Mouse (Mus musculus): ENCODE measurements around the gene Epn1. TPM values are rescaled to one million over a fixed set of nuclear protein-coding genes. Genes with fewer than 3 reads are reported as not detected.

Epn1 gene
- 1.4 TPM for polyA plus RNA-seq (2014; fragmentation: Illumina TruSeq; extraction: RNeasy Lipid Tissue Mini Kit (QIAGEN cat#74804))

GRCm38 (mm10) chr7:5080010-5080751, at the start of gene Epn1:
Gene Epn1, plus strand, starts transcription at chr7:5080235.

GRCm38 (mm10) chr7:5033818-5034217, 46.2 kb upstream of the Epn1 start, which contains the start of gene 4632433K11Rik:
Gene 4632433K11Rik, plus strand, starts transcription at chr7:5034118.

GRCm38 (mm10) chr7:5038109-5038732, 41.8 kb upstream of the Epn1 start, which contains the start of gene Zfp784:
Gene Zfp784, minus strand, starts transcription at chr7:5038446.

GRCm38 (mm10) chr7:5051193-5052192, 28.5 kb upstream of the Epn1 start, which contains the start of gene Zfp580:
Gene Zfp580, plus strand, starts transcription at chr7:5051538.

GRCm38 (mm10) chr7:5061774-5062359, 18.2 kb upstream of the Epn1 start, which contains the start of gene U2af2:
Gene U2af2, plus strand, starts transcription at chr7:5062143.

GRCm38 (mm10) chr7:5116850-5117249, 36.8 kb downstream of the Epn1 start, which contains the start of gene Rfpl4:
Gene Rfpl4, minus strand, starts transcription at chr7:5116950.

GRCm38 (mm10) chr7:5125549-5126406, 45.7 kb downstream of the Epn1 start, which contains the start of gene Rasl2-9:
Gene Rasl2-9, minus strand, starts transcription at chr7:5125950.

Other genes with a start within 250 kb of the Epn1 start
- gene Shisa7, start 235.5 kb upstream of the Epn1 start, polyA plus RNA-seq (2014; fragmentation: Illumina TruSeq; extraction: RNeasy Lipid Tissue Mini Kit (QIAGEN cat#74804)), result 0.57 TPM
- 1.9 TPM for gene Isoc2b, start 210.0 kb upstream of the Epn1 start, polyA plus RNA-seq (2014; fragmentation: Illumina TruSeq; extraction: RNeasy Lipid Tissue Mini Kit (QIAGEN cat#74804))
- 1.7 TPM for gene Isoc2a, start 203.1 kb upstream of the Epn1 start, polyA plus RNA-seq (2014; fragmentation: Illumina TruSeq; extraction: RNeasy Lipid Tissue Mini Kit (QIAGEN cat#74804))
- gene Gm36210, start 173.7 kb upstream of the Epn1 start, polyA plus RNA-seq (2014; fragmentation: Illumina TruSeq; extraction: RNeasy Lipid Tissue Mini Kit (QIAGEN cat#74804)), result not detected
- gene Zfp628, start 165.0 kb upstream of the Epn1 start, polyA plus RNA-seq (2014; fragmentation: Illumina TruSeq; extraction: RNeasy Lipid Tissue Mini Kit (QIAGEN cat#74804)), result not detected
- gene Nat14, start 158.2 kb upstream of the Epn1 start, polyA plus RNA-seq (2014; fragmentation: Illumina TruSeq; extraction: RNeasy Lipid Tissue Mini Kit (QIAGEN cat#74804)), result 0.57 TPM
- gene Ssc5d, start 154.4 kb upstream of the Epn1 start, polyA plus RNA-seq (2014; fragmentation: Illumina TruSeq; extraction: RNeasy Lipid Tissue Mini Kit (QIAGEN cat#74804)), result 0.14 TPM
- 0.40 TPM for gene Sbk2, start 115.8 kb upstream of the Epn1 start, polyA plus RNA-seq (2014; fragmentation: Illumina TruSeq; extraction: RNeasy Lipid Tissue Mini Kit (QIAGEN cat#74804))
- 0.51 TPM for gene Sbk3, start 109.1 kb upstream of the Epn1 start, polyA plus RNA-seq (2014; fragmentation: Illumina TruSeq; extraction: RNeasy Lipid Tissue Mini Kit (QIAGEN cat#74804))
- gene Zfp579, start 84.1 kb upstream of the Epn1 start, polyA plus RNA-seq (2014; fragmentation: Illumina TruSeq; extraction: RNeasy Lipid Tissue Mini Kit (QIAGEN cat#74804)), result 16.0 TPM
- gene Zfp524, start 65.8 kb upstream of the Epn1 start, polyA plus RNA-seq (2014; fragmentation: Illumina TruSeq; extraction: RNeasy Lipid Tissue Mini Kit (QIAGEN cat#74804)), result not detected
- 22.1 TPM for gene Fiz1, start 65.5 kb upstream of the Epn1 start, polyA plus RNA-seq (2014; fragmentation: Illumina TruSeq; extraction: RNeasy Lipid Tissue Mini Kit (QIAGEN cat#74804))
- gene Gm44973, start 64.7 kb upstream of the Epn1 start, polyA plus RNA-seq (2014; fragmentation: Illumina TruSeq; extraction: RNeasy Lipid Tissue Mini Kit (QIAGEN cat#74804)), result not detected
- 5.3 TPM for gene Zfp865, start 59.9 kb upstream of the Epn1 start, polyA plus RNA-seq (2014; fragmentation: Illumina TruSeq; extraction: RNeasy Lipid Tissue Mini Kit (QIAGEN cat#74804))
- gene Ccdc106, start 59.7 kb upstream of the Epn1 start, polyA plus RNA-seq (2014; fragmentation: Illumina TruSeq; extraction: RNeasy Lipid Tissue Mini Kit (QIAGEN cat#74804)), result not detected
- gene 4632433K11Rik, start 46.1 kb upstream of the Epn1 start, polyA plus RNA-seq (2014; fragmentation: Illumina TruSeq; extraction: RNeasy Lipid Tissue Mini Kit (QIAGEN cat#74804)), result 3.3 TPM
- gene Zfp784, start 41.8 kb upstream of the Epn1 start, polyA plus RNA-seq (2014; fragmentation: Illumina TruSeq; extraction: RNeasy Lipid Tissue Mini Kit (QIAGEN cat#74804)), result 4.2 TPM
- gene Zfp580, start 28.7 kb upstream of the Epn1 start, polyA plus RNA-seq (2014; fragmentation: Illumina TruSeq; extraction: RNeasy Lipid Tissue Mini Kit (QIAGEN cat#74804)), result 2.1 TPM
- 9.1 TPM for gene U2af2, start 18.1 kb upstream of the Epn1 start, polyA plus RNA-seq (2014; fragmentation: Illumina TruSeq; extraction: RNeasy Lipid Tissue Mini Kit (QIAGEN cat#74804))
- 45.2 TPM for gene Rfpl4, start 36.7 kb downstream of the Epn1 start, polyA plus RNA-seq (2014; fragmentation: Illumina TruSeq; extraction: RNeasy Lipid Tissue Mini Kit (QIAGEN cat#74804))
- gene Rasl2-9, start 45.7 kb downstream of the Epn1 start, polyA plus RNA-seq (2014; fragmentation: Illumina TruSeq; extraction: RNeasy Lipid Tissue Mini Kit (QIAGEN cat#74804)), result not detected
- gene Vmn1r55, start 69.4 kb downstream of the Epn1 start, polyA plus RNA-seq (2014; fragmentation: Illumina TruSeq; extraction: RNeasy Lipid Tissue Mini Kit (QIAGEN cat#74804)), result not detected
- gene Vmn1r56, start 116.5 kb downstream of the Epn1 start, polyA plus RNA-seq (2014; fragmentation: Illumina TruSeq; extraction: RNeasy Lipid Tissue Mini Kit (QIAGEN cat#74804)), result not detected
- gene Vmn1r57, start 138.3 kb downstream of the Epn1 start, polyA plus RNA-seq (2014; fragmentation: Illumina TruSeq; extraction: RNeasy Lipid Tissue Mini Kit (QIAGEN cat#74804)), result not detected

Data from ovary, adult 10 weeks (tissue).